Mouse (Mus musculus): Measurements from ENCODE around the gene Olfr1281.
"Not testable (repeated sequence)": the region's sequence is repeated elsewhere in the genome, so short reads cannot be mapped to it uniquely, and the experiment has no call there.

Olfr1281 gene

GRCm38 (mm10) chr2:111326220-111326619 lies at the start of gene Olfr1281:
Gene Olfr1281, plus strand, starts transcription at chr2:111326520.
- no peak for DNase-seq (ENCODE audit: low spot score)

DNA sequence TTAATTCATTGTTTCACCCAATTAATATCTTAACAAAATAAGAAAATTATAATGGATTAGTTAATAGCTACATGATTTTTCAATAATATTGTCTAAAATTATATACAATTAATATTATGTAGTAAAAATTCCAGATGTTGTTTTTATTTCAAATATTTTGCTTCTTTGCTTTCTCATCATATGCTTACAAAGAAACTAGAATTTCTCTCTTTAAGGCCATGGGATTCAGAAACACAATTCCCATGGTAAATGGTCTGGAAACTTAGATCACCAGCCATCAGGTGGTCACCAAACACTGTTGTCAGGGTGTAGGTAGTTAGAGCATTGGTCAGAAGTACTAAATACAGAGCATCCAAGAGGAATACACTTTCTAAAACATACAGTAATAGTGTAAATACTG lies 36.5 kb upstream of the Olfr1281 start, which contains the start of gene Olfr1278:
Gene Olfr1278 (plus strand): TSS at position 301 of the 400 bp plus-strand sequence.
- DNase-seq (ENCODE audit: low spot score) = no peak

DNA sequence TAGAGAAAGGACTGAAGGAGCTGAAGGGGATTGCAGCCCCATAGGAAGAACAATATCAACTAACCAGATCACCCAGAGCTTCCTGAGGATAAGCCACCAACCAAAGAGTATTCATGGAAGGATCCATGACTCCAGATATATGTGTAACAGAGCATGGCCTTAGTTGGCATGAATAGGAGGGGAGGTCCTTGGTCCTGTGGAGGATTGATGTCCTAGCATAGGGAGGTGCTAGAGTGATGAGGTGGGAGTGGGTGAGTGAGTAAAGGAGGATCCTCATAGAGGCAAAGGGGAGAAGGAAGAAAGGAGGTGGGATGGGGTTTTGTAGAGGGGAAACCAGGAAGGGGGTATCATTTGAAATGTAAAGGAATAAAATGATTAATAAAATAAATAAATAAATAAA lies 27.8 kb upstream of the Olfr1281 start:
- no peak for DNase-seq (ENCODE audit: low spot score)

GRCm38 (mm10) chr2:111300374-111300773 lies 25.9 kb upstream of the Olfr1281 start, which contains the start of gene Olfr1279:
Gene Olfr1279, plus strand, starts transcription at chr2:111300635.
- DNase-seq (ENCODE audit: low spot score) = no peak

GRCm38 (mm10) chr2:111313717-111314116 lies 12.6 kb upstream of the Olfr1281 start, which contains the start of gene Olfr1280:
Gene Olfr1280, plus strand, starts transcription at chr2:111314017.
- no peak for DNase-seq (ENCODE audit: low spot score)

DNA sequence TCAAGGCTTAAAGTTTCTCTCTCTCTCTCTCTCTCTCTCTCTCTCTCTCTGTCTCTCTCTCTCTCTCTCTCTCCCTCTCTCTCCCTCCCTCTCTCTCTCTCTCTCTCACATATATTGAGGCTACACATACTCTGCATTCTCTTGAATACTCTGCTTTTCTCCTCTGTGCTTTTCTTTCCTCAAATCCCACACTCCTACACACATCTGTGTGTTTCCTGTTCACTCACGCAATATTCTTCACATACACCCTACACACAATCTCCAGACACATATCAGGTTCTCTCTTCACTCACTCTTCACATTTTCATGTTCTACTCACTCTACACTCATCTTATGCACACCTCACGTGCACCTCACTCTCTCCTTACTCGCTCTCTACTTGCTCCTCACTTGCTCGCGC lies 7.4 kb downstream of the Olfr1281 start:
- not testable (repeated sequence) for DNase-seq (ENCODE audit: low spot score)

- DNase-seq (ENCODE audit: low spot score) = no peak
Measured at GRCm38 (mm10) chr2:111335976-111336375, 9.7 kb downstream of the Olfr1281 start, which contains the start of gene Olfr1282. Gene Olfr1282, minus strand, starts transcription at chr2:111336076.

DNA sequence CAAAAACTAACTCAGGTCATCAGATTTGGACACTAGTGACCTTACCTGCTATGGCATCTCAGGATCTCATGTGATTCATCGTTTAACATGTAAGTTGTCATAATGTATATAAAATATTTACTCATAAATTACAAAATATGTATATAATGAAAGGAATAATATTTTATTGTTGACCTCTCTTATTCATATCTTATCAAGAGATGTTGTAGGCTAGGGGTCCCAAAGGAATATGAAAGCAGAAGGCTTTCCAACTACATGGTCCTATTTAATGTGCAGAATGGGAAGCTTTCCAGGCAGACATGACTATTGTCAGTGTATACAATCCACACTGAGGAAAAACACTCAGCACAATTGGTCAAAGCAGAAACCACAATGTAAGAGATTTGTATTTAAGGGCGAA lies 40.2 kb downstream of the Olfr1281 start, which contains the start of gene Olfr1283:
Gene Olfr1283 (plus strand): TSS at position 301 of the 400 bp plus-strand sequence.
- no peak for DNase-seq (ENCODE audit: low spot score)

DNA sequence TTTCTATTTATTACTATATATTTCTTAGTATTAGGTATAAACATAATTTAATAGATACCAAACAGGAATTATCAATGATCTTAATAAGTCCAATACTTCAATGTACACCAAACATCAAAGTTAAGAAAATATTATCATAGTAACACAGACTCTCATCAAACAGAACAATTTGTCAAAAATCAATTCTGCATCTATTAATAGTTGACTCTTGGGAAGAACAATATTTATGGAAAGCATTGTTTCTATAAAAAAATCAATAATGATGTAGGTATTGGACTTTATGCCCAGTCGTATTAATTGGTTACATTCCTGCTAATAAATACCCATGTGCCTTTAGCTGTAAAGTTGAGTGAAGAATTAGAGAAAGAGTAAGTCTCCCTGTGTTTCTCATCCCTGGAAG lies 48.9 kb downstream of the Olfr1281 start, which contains the start of gene Olfr1284:
Gene Olfr1284 (plus strand): TSS at position 301 of the 400 bp plus-strand sequence.
- DNase-seq (ENCODE audit: low spot score) = no peak

Data from c-Kit-positive CD71-positive TER-119-positive erythroid progenitor cells, embryonic 14.5 days (primary cell).